Mouse (Mus musculus) megakaryocyte, embryonic 14.5 days (primary cell): ENCODE measurements around the gene Set.

Experiments
- FLI1 ChIP-seq: IDR thresholded peaks from 2 replicates; pipeline ENCODE4 v1.6.1; 2012; ENCODE audit warnings: low read length, inconsistent platforms, mixed read lengths
- GATA1 ChIP-seq: IDR thresholded peaks from 3 replicates; pipeline ENCODE4 v1.6.1; 2012; ENCODE audit warnings: mixed read lengths, low read length, inconsistent platforms, borderline replicate concordance

- TF ChIP-seq GATA1 (no peak), FLI1 (no peak)
These were observed 31.7 kb upstream of the Set start for GRCm38 (mm10) chr2:30025454-30025853.
